Mouse (Mus musculus) CH12.LX (cell line): ENCODE data around the gene Rccd1. TPM values are rescaled to one million over a fixed set of nuclear protein-coding genes. Genes with fewer than 3 reads are reported as not detected.

Experiments used
- DNase-seq: peaks from one replicate; pipeline ENCODE4 v3.0.0-alpha.2; 2013; ENCODE audit errors: extremely low read depth
- H3K27ac ChIP-seq: 2 replicates; pipeline ENCODE4 v1.5.1; 2012; ENCODE audit warnings: low read depth, mild to moderate bottlenecking, control low read depth, moderate library complexity; ENCODE audit not compliant: insufficient read depth
- H3K27me3 ChIP-seq: replicated peaks from 2 replicates; pipeline ENCODE3; 2012; ENCODE audit warnings: inconsistent platforms
- H3K36me3 ChIP-seq, 2 experiments: replicated peaks in 1 of 2; 2 replicates each; pipeline versions ENCODE3 to v1.6.1; 2012; ENCODE audit warnings: inconsistent platforms in 1 of 2, low read length in 1 of 2, mild to moderate bottlenecking in 1 of 2, mixed read lengths in 1 of 2, moderate library complexity in 1 of 2; ENCODE audit not compliant: control insufficient read depth in 1 of 2, insufficient read depth in 1 of 2
- H3K4me1 ChIP-seq, 2 experiments: 2 replicates each; pipeline ENCODE4 v1.6.1; 2012; ENCODE audit warnings: inconsistent platforms in 1 of 2, moderate library complexity in 1 of 2; ENCODE audit not compliant: insufficient read depth in 2 of 2, control insufficient read depth in 1 of 2
- H3K4me2 ChIP-seq: 2 replicates; pipeline ENCODE4 v1.6.1; 2012; ENCODE audit warnings: low read depth, mild to moderate bottlenecking, control low read depth; ENCODE audit not compliant: poor library complexity, insufficient read depth, severe bottlenecking
- H3K4me3 ChIP-seq, 3 experiments: fragments of 150-350 bp in 1 of 3; sonication (generic) in 1 of 3; replicated peaks in 1 of 3; 2 replicates each; pipeline versions ENCODE3 to v1.5.1; 2011 to 2012; ENCODE audit warnings: low read depth in 2 of 3, low read length in 2 of 3, mild to moderate bottlenecking in 2 of 3, moderate library complexity in 2 of 3, control low read depth in 1 of 3, improper control_type of control experiment in 1 of 3, inconsistent platforms in 1 of 3, mixed read lengths in 1 of 3; ENCODE audit not compliant: poor library complexity in 1 of 3
- H3K79me2 ChIP-seq: replicated peaks from 2 replicates; pipeline ENCODE4 v1.6.1; 2012; ENCODE audit warnings: mild to moderate bottlenecking, moderate library complexity; ENCODE audit not compliant: control insufficient read depth, poor library complexity, insufficient read depth, severe bottlenecking; ENCODE audit errors: extremely low read depth
- H3K9ac ChIP-seq: 2 replicates; pipeline ENCODE4 v1.6.1; 2012; ENCODE audit warnings: low read depth, mild to moderate bottlenecking, control low read depth, moderate library complexity; ENCODE audit not compliant: insufficient read depth
- H3K9me3 ChIP-seq: replicated peaks from 2 replicates; pipeline ENCODE3; 2012; ENCODE audit warnings: low read length, inconsistent platforms, mixed read lengths
- BHLHE40 ChIP-seq: IDR thresholded peaks from 2 replicates; pipeline ENCODE4 v1.6.1; 2011; ENCODE audit warnings: mild to moderate bottlenecking, low read depth, low read length, improper control_type of control experiment
- CHD1 ChIP-seq: IDR thresholded peaks from 2 replicates; pipeline ENCODE4 v1.6.1; 2012; ENCODE audit warnings: low read depth, low read length, improper control_type of control experiment, inconsistent platforms
- CHD2 ChIP-seq: IDR thresholded peaks from 2 replicates; pipeline ENCODE4 v1.6.1; 2011; ENCODE audit warnings: low read length, improper control_type of control experiment
- CTCF ChIP-seq, 2 experiments: IDR thresholded peaks in 1 of 2; conservative IDR thresholded peaks in 1 of 2; 2 replicates each; pipeline ENCODE4 v1.5.1; 2011 to 2012; ENCODE audit warnings: low read depth in 2 of 2, low read length in 2 of 2, improper control_type of control experiment in 1 of 2, inconsistent platforms in 1 of 2, mild to moderate bottlenecking in 1 of 2, moderate library complexity in 1 of 2
- E2F4 ChIP-seq: IDR thresholded peaks from 2 replicates; pipeline ENCODE4 v1.6.1; 2011; ENCODE audit warnings: low read depth, low read length, improper control_type of control experiment; ENCODE audit not compliant: insufficient replicate concordance
- ELF1 ChIP-seq: IDR thresholded peaks from 2 replicates; pipeline ENCODE4 v1.6.1; 2014; ENCODE audit warnings: low read depth, mild to moderate bottlenecking, inconsistent platforms, low read length, improper control_type of control experiment
- ETS1 ChIP-seq: conservative IDR thresholded peaks from 2 replicates; pipeline ENCODE4 v1.6.1; 2012; ENCODE audit warnings: low read depth, mild to moderate bottlenecking, inconsistent platforms, low read length, improper control_type of control experiment, moderate library complexity
- HCFC1 ChIP-seq: IDR thresholded peaks from 2 replicates; pipeline ENCODE4 v1.6.1; 2012; ENCODE audit warnings: low read depth, mild to moderate bottlenecking, inconsistent platforms, low read length, improper control_type of control experiment
- IRF4 ChIP-seq: IDR thresholded peaks from 2 replicates; pipeline ENCODE4 v1.6.1; 2014; ENCODE audit warnings: low read depth, mild to moderate bottlenecking, inconsistent platforms, low read length, improper control_type of control experiment
- JUN ChIP-seq: IDR thresholded peaks from 2 replicates; pipeline ENCODE4 v1.6.1; 2011; ENCODE audit warnings: low read depth, mild to moderate bottlenecking, low read length, improper control_type of control experiment, moderate library complexity; ENCODE audit not compliant: insufficient read depth
- KAT2A ChIP-seq: IDR thresholded peaks from 2 replicates; pipeline ENCODE4 v1.6.1; 2012; ENCODE audit warnings: low read length, improper control_type of control experiment, inconsistent platforms; ENCODE audit not compliant: insufficient replicate concordance
- MAX ChIP-seq: IDR thresholded peaks from 2 replicates; pipeline ENCODE4 v1.6.1; 2011; ENCODE audit warnings: low read length, improper control_type of control experiment
- MAZ ChIP-seq: IDR thresholded peaks from 2 replicates; pipeline ENCODE4 v1.6.1; 2012; ENCODE audit warnings: low read depth, mild to moderate bottlenecking, inconsistent platforms, low read length, improper control_type of control experiment, moderate library complexity
- MXI1 ChIP-seq: IDR thresholded peaks from 2 replicates; pipeline ENCODE4 v1.6.1; 2011; ENCODE audit warnings: mild to moderate bottlenecking, low read depth, low read length, improper control_type of control experiment
- MYC ChIP-seq: IDR thresholded peaks from 2 replicates; pipeline ENCODE4 v1.6.1; 2011; ENCODE audit warnings: low read depth, mild to moderate bottlenecking, improper control_type of control experiment, low read length
- NELFE ChIP-seq: IDR thresholded peaks from 2 replicates; pipeline ENCODE4 v1.6.1; 2011; ENCODE audit warnings: low read depth, low read length, improper control_type of control experiment
- POLR2A ChIP-seq: IDR thresholded peaks from 2 replicates; pipeline ENCODE4 v1.6.1; 2011; ENCODE audit warnings: low read depth, mild to moderate bottlenecking, improper control_type of control experiment, low read length
- RCOR1 ChIP-seq: conservative IDR thresholded peaks from 2 replicates; pipeline ENCODE4 v1.6.1; 2012; ENCODE audit warnings: low read depth, mild to moderate bottlenecking, inconsistent platforms, low read length, improper control_type of control experiment
- SIN3A ChIP-seq: IDR thresholded peaks from 2 replicates; pipeline ENCODE4 v1.6.1; 2012; ENCODE audit warnings: low read length, improper control_type of control experiment, inconsistent platforms
- TCF12 ChIP-seq: IDR thresholded peaks from 2 replicates; pipeline ENCODE4 v1.6.1; 2014; ENCODE audit warnings: low read depth, mild to moderate bottlenecking, inconsistent platforms, low read length, improper control_type of control experiment
- ZC3H11A ChIP-seq: IDR thresholded peaks from 2 replicates; pipeline ENCODE4 v1.6.1; 2012; ENCODE audit warnings: low read depth, mild to moderate bottlenecking, inconsistent platforms, low read length, improper control_type of control experiment
- ZMIZ1 ChIP-seq: IDR thresholded peaks from 2 replicates; pipeline ENCODE4 v1.6.1; 2012; ENCODE audit warnings: low read depth, mild to moderate bottlenecking, inconsistent platforms, low read length, improper control_type of control experiment
- ZNF384 ChIP-seq: IDR thresholded peaks from 2 replicates; pipeline ENCODE4 v1.6.1; 2012; ENCODE audit warnings: low read depth, low read length, improper control_type of control experiment, inconsistent platforms
- dilution Hi-C: fragments of 300-500 bp; cut with MboI; formaldehyde crosslinking; loops from 2 replicates; pipeline ENCODE4 v1.14.3; 2020; ENCODE audit warnings: low sequenced_read_pairs; ENCODE audit not compliant: extremely low pct_unique_long_range_greater_than_20kb, extremely low pct_ligation_motif_present
- in situ Hi-C: fragments of 300-500 bp; cut with MboI; formaldehyde crosslinking; loops from 3 replicates; pipeline ENCODE4 v1.14.3; 2019; ENCODE audit warnings: low sequenced_read_pairs, low pct_ligation_motif_present, low pct_unique_long_range_greater_than_20kb, mixed read lengths
- polyA plus RNA-seq: library from polyadenylated mRNA; unstranded; fragments of >175 nt; gene quantifications from 2 replicates; pipeline ENCODE4 v1.2.1, GENCODE M21; 2012; ENCODE audit warnings: low read depth; ENCODE audit not compliant: insufficient read length
- total RNA-seq, 2 experiments: library from RNA; depleted of rRNA; stranded (reverse); fragments of 300-350 nt in 1 of 2; fragments of >200 nt in 1 of 2; gene quantifications; 2 replicates each; pipeline ENCODE4 v1.2.3; 2012 to 2014

Rccd1 gene
- total and polyA plus RNA-seq, 3 experiments, result 17.4 to 18.5 (median 18.3) TPM

DNA sequence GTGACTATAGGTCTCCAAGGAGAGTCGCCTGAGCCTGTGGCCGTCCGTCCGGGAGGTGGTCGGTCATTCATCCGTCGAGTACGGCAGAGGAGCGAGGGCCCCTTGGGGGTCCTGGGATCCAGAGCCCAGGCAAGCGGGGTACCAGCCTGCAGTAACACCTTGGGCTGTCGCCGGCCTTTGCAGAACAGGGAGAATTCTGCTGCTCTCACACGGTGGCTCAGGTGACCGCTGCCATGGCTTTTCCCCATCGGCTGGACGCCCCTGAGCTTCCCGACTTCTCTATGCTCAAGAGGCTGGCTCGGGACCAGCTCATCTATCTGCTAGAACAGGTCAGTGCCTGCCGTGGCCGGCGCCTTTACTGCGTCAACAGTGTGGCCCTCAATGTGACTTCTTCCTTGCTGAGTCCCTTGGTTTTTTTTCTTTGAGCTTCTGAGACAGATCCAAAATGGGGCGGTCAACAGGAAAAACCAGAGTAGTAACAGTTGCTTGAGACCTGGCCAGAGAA, 54.5 kb downstream of the Rccd1 start:
- dilution Hi-C loops, result no loop called here
- peaks cover 36 to 58% of the 10 kb centered on the region in 2 experiments for H3K36me3 ChIP-seq
- H3K27ac ChIP-seq, result no peak overlapping the region

GRCm38 (mm10) chr7:80268897-80269750, 55.1 kb downstream of the Rccd1 start, which contains the start of gene Vps33b:
Gene Vps33b (plus strand): TSS chr7:80269649.
- Histone ChIP-seq H3K4me1 (peaks cover 6 to 35% of the 10 kb centered on the region in 2 experiments; a peak in 3 of 4 replicates), H3K27ac (peak within 1 kb of the TSS; percentile 51; the same call in 1 of the 2 replicates)
- dilution Hi-C loops, result no loop called here

More for the DNA sequence above, 54.5 kb downstream of the Rccd1 start:
- H3K4me3 ChIP-seq, result peak overlapping the region; percentile 86 to 99 (median 97)
- no peaks in the 10 kb centered on the region for H3K27me3 ChIP-seq
- DNase-seq, result no peak
- peaks cover 18% of the 10 kb centered on the region for H3K79me2 ChIP-seq
- no peaks in the 10 kb centered on the region for H3K9me3 ChIP-seq
- in situ Hi-C loops, result loop anchor here (25.0 kb wide), 1 partner anchor 258 kb away; the partner anchor contains the start of gene Zfp710
- H3K4me2 ChIP-seq, result peak overlapping the region; percentile 92
- H3K9ac ChIP-seq, result peak overlapping the region; percentile 83
- TF ChIP-seq ELF1 (no peak), ZMIZ1 (no peak), RCOR1 (no peak), ZC3H11A (no peak), MAZ (no peak), ZNF384 (no peak), CHD2 (no peak), POLR2A (no peak), CTCF (conservative IDR thresholded peaks at IDR 0.05 in 1 of 2, IDR thresholded peaks at IDR 0.05 in 1 of 2; ENCODE audit: low read depth in 2 of 2, low read length in 2 of 2) (no peak), BHLHE40 (no peak)
- TF ChIP-seq, all 38 proteins: peak for 0
- peaks cover 6 to 31% of the 10 kb centered on the region in 2 experiments; a peak in 3 of 4 replicates for H3K4me1 ChIP-seq

More at GRCm38 (mm10) chr7:80268897-80269750, 55.1 kb downstream of the Rccd1 start, which contains the start of gene Vps33b:
- H3K36me3 ChIP-seq, result peaks cover 36 to 58% of the 10 kb centered on the region in 2 experiments
- H3K4me3 ChIP-seq, result peak within 1 kb of the TSS; percentile 86 to 99 (median 97)
- H3K9ac ChIP-seq, result peak within 1 kb of the TSS; percentile 83
- no peaks in the 10 kb centered on the region for H3K9me3 ChIP-seq
- in situ Hi-C loops, result loop anchor here (25.0 kb wide), 1 partner anchor 257 kb away; the partner anchor contains the start of gene Zfp710
- H3K79me2 ChIP-seq, result peaks cover 18% of the 10 kb centered on the region
- peak; percentile 95 for DNase-seq
- H3K4me2 ChIP-seq, result peak within 1 kb of the TSS; percentile 98
- TF ChIP-seq KAT2A, result no peak; the same call in 1 of the 2 replicates
- peak; percentile 98 for TF ChIP-seq MXI1
- TF ChIP-seq POLR2A, result peak; percentile 88
- TF ChIP-seq TCF12, result peak; percentile 58; the same call in 1 of the 2 replicates
- peak; percentile 78 for TF ChIP-seq BHLHE40
- TF ChIP-seq CHD1, result no peak
- peak; percentile 69; the same call in 1 of the 2 replicates for TF ChIP-seq IRF4
- peak; percentile 97 for TF ChIP-seq SIN3A
- TF ChIP-seq HCFC1, result peak; percentile 85
- peak; percentile 72; the same call in 1 of the 2 replicates for TF ChIP-seq MAX
- peak; percentile 99 for TF ChIP-seq ELF1
- TF ChIP-seq ETS1, result peak; percentile 20; the same call in 1 of the 2 replicates
- TF ChIP-seq NELFE, result peak; percentile 61; the same call in 1 of the 2 replicates
- peak; percentile 71 for TF ChIP-seq MYC
- TF ChIP-seq JUN, result no peak
- TF ChIP-seq E2F4, result no peak
- no peaks in the 10 kb centered on the region for H3K27me3 ChIP-seq
